Mouse (Mus musculus): Measurements from ENCODE around the gene Ptprr.

DNA sequence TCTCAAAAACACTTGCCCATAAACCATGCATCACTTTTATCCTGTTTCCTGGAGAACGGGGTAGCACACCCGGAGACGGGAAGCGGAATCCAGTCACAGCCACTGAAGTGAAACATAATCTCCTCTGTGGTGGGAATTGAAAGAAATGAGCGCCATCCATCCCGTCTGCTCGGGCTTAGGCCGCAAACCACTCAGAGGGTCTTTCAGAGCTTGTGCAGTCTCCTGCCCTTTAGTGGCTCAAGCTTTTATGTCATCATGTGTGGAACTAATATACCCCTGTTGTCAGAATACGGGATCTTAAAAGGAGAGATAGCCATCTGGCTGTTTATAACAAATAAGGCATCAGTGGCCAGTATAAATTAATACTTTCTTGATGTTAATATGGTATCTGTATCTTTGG, 128.1 kb downstream of the Ptprr start:
- no peak for TF ChIP-seq POLR2A (IDR thresholded peaks at IDR 0.05; ENCODE audit: borderline replicate concordance, control insufficient read depth, low read depth, low read length)
- TF ChIP-seq CTCF (IDR thresholded peaks at IDR 0.05; ENCODE audit: control insufficient read depth, insufficient read depth, low read length), result no peak
